Mouse (Mus musculus) cortical plate, adult 2 months (tissue): ENCODE data around the gene Ttc30a1.

Experiments used
- CTCF ChIP-seq: fragments of 200-500 bp; IDR thresholded peaks from 2 replicates; pipeline ENCODE4 v1.5.1; 2011; ENCODE audit warnings: mild to moderate bottlenecking, control low read depth, low read length; ENCODE audit not compliant: insufficient read depth; ENCODE audit errors: extremely low read depth
- POLR2A ChIP-seq: fragments of 200-500 bp; IDR thresholded peaks from 2 replicates; pipeline ENCODE4 v1.6.1; 2011; ENCODE audit warnings: mild to moderate bottlenecking, low read length, control low read depth; ENCODE audit not compliant: insufficient read depth; ENCODE audit errors: extremely low read depth

DNA sequence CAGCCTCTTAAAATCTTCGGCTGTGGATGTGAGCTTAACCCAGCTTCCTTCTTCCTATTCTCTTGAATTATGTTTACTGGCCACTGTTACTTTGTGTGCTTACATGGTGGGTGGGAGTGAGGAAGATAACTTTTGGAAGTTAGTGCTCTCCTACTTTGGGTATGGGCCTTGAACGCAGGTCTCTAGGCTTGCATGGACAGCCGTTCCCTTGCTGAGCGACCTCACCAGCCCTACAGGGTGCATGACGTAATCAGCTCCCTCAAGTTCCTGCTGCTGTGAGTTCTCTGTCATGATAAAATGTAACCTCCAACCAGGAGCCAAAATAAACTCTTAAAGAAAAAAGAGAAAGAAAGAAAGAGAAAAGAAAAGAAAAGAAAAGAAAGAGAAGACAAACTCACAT lies 17.7 kb downstream of the Ttc30a1 start:
- no peak for TF ChIP-seq POLR2A
- no peak for TF ChIP-seq CTCF
